Mouse (Mus musculus) liver, adult 2 months (tissue): ENCODE data around the gene Spryd3.

Source experiments
- CTCF ChIP-seq: fragments of 200-500 bp; IDR thresholded peaks from 2 replicates; pipeline ENCODE4 v1.5.1; 2011; ENCODE audit warnings: low read depth, low read length, control low read depth
- POLR2A ChIP-seq: fragments of 200-500 bp; IDR thresholded peaks from 2 replicates; pipeline ENCODE4 v1.6.1; 2011; ENCODE audit warnings: low read length, control low read depth; ENCODE audit not compliant: insufficient read depth; ENCODE audit errors: extremely low read depth

DNA sequence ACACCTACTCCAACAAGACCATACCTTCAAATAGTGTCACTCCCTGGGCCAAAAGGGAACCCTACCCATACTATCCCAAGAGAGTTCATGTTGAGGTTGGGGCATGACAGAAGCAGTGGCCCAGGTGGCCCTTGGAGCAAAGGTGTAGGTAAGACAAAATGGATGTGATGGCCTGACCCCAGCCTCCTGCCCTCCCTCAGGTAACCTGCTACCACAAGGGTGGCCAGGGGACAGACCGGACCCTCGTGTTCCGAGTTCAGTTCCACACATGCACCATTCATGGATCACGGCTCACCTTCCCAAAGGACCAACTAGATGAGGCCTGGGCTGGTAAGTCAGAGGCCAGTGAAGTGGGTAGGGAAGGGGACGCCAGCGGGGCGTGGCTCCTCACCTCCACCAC is 25.8 kb downstream of the Spryd3 start:
- TF ChIP-seq CTCF (no peak), POLR2A (no peak)
